Mouse (Mus musculus): Measurements from ENCODE around the gene Nuak2.

- TF ChIP-seq POLR2A (IDR thresholded peaks at IDR 0.05; ENCODE audit: control insufficient read depth, low read depth, low read length) (no peak), CTCF (IDR thresholded peaks at IDR 0.05; ENCODE audit: control insufficient read depth, insufficient read depth, insufficient replicate concordance, low read depth, low read length) (no peak)
Measured at GRCm38 (mm10) chr1:132321821-132322580, 6.1 kb downstream of the Nuak2 start.

Measured in testis, adult 2 months (tissue).